Mouse (Mus musculus) CH12.LX (cell line): ENCODE measurements at regions not wholly inside any gene's neighbourhood (a gene's known extent, or its start where the extent isn't known, plus 50 kb on each side); places are given as distances from the start of the nearest gene placed in this dataset.

ENCODE experiments used
- DNase-seq: peaks from one replicate; pipeline ENCODE4 v3.0.0-alpha.2; 2013; ENCODE audit errors: extremely low read depth
- H3K27ac ChIP-seq: 2 replicates; pipeline ENCODE4 v1.5.1; 2012; ENCODE audit warnings: low read depth, mild to moderate bottlenecking, control low read depth, moderate library complexity; ENCODE audit not compliant: insufficient read depth
- H3K27me3 ChIP-seq: replicated peaks from 2 replicates; pipeline ENCODE3; 2012; ENCODE audit warnings: inconsistent platforms
- H3K36me3 ChIP-seq, 2 experiments: replicated peaks in 1 of 2; 2 replicates each; pipeline versions ENCODE3 to v1.6.1; 2012; ENCODE audit warnings: inconsistent platforms in 1 of 2, low read length in 1 of 2, mild to moderate bottlenecking in 1 of 2, mixed read lengths in 1 of 2, moderate library complexity in 1 of 2; ENCODE audit not compliant: control insufficient read depth in 1 of 2, insufficient read depth in 1 of 2
- H3K4me1 ChIP-seq, 2 experiments: 2 replicates each; pipeline ENCODE4 v1.6.1; 2012; ENCODE audit warnings: inconsistent platforms in 1 of 2, moderate library complexity in 1 of 2; ENCODE audit not compliant: insufficient read depth in 2 of 2, control insufficient read depth in 1 of 2
- H3K4me2 ChIP-seq: 2 replicates; pipeline ENCODE4 v1.6.1; 2012; ENCODE audit warnings: low read depth, mild to moderate bottlenecking, control low read depth; ENCODE audit not compliant: poor library complexity, insufficient read depth, severe bottlenecking
- H3K4me3 ChIP-seq, 3 experiments: fragments of 150-350 bp in 1 of 3; sonication (generic) in 1 of 3; replicated peaks in 1 of 3; 2 replicates each; pipeline versions ENCODE3 to v1.5.1; 2011 to 2012; ENCODE audit warnings: low read depth in 2 of 3, low read length in 2 of 3, mild to moderate bottlenecking in 2 of 3, moderate library complexity in 2 of 3, control low read depth in 1 of 3, improper control_type of control experiment in 1 of 3, inconsistent platforms in 1 of 3, mixed read lengths in 1 of 3; ENCODE audit not compliant: poor library complexity in 1 of 3
- H3K79me2 ChIP-seq: replicated peaks from 2 replicates; pipeline ENCODE4 v1.6.1; 2012; ENCODE audit warnings: mild to moderate bottlenecking, moderate library complexity; ENCODE audit not compliant: control insufficient read depth, poor library complexity, insufficient read depth, severe bottlenecking; ENCODE audit errors: extremely low read depth
- H3K9ac ChIP-seq: 2 replicates; pipeline ENCODE4 v1.6.1; 2012; ENCODE audit warnings: low read depth, mild to moderate bottlenecking, control low read depth, moderate library complexity; ENCODE audit not compliant: insufficient read depth
- H3K9me3 ChIP-seq: replicated peaks from 2 replicates; pipeline ENCODE3; 2012; ENCODE audit warnings: low read length, inconsistent platforms, mixed read lengths
- BHLHE40 ChIP-seq: IDR thresholded peaks from 2 replicates; pipeline ENCODE4 v1.6.1; 2011; ENCODE audit warnings: mild to moderate bottlenecking, low read depth, low read length, improper control_type of control experiment
- CHD2 ChIP-seq: IDR thresholded peaks from 2 replicates; pipeline ENCODE4 v1.6.1; 2011; ENCODE audit warnings: low read length, improper control_type of control experiment
- CTCF ChIP-seq, 2 experiments: IDR thresholded peaks in 1 of 2; conservative IDR thresholded peaks in 1 of 2; 2 replicates each; pipeline ENCODE4 v1.5.1; 2011 to 2012; ENCODE audit warnings: low read depth in 2 of 2, low read length in 2 of 2, improper control_type of control experiment in 1 of 2, inconsistent platforms in 1 of 2, mild to moderate bottlenecking in 1 of 2, moderate library complexity in 1 of 2
- EP300 ChIP-seq: IDR thresholded peaks from 2 replicates; pipeline ENCODE4 v1.6.1; 2011; ENCODE audit warnings: low read length, improper control_type of control experiment
- GABPA ChIP-seq: IDR thresholded peaks from 2 replicates; pipeline ENCODE4 v1.6.1; 2012; ENCODE audit warnings: low read depth, low read length, improper control_type of control experiment, inconsistent platforms; ENCODE audit not compliant: insufficient replicate concordance
- HCFC1 ChIP-seq: IDR thresholded peaks from 2 replicates; pipeline ENCODE4 v1.6.1; 2012; ENCODE audit warnings: low read depth, mild to moderate bottlenecking, inconsistent platforms, low read length, improper control_type of control experiment
- JUND ChIP-seq: conservative IDR thresholded peaks from 2 replicates; pipeline ENCODE4 v1.6.1; 2011; ENCODE audit warnings: low read depth, low read length, improper control_type of control experiment
- KAT2A ChIP-seq: IDR thresholded peaks from 2 replicates; pipeline ENCODE4 v1.6.1; 2012; ENCODE audit warnings: low read length, improper control_type of control experiment, inconsistent platforms; ENCODE audit not compliant: insufficient replicate concordance
- MAFK ChIP-seq: IDR thresholded peaks from 2 replicates; pipeline ENCODE4 v1.6.1; 2011; ENCODE audit warnings: low read length, improper control_type of control experiment; ENCODE audit not compliant: insufficient replicate concordance
- MAX ChIP-seq: IDR thresholded peaks from 2 replicates; pipeline ENCODE4 v1.6.1; 2011; ENCODE audit warnings: low read length, improper control_type of control experiment
- MXI1 ChIP-seq: IDR thresholded peaks from 2 replicates; pipeline ENCODE4 v1.6.1; 2011; ENCODE audit warnings: mild to moderate bottlenecking, low read depth, low read length, improper control_type of control experiment
- MYC ChIP-seq: IDR thresholded peaks from 2 replicates; pipeline ENCODE4 v1.6.1; 2011; ENCODE audit warnings: low read depth, mild to moderate bottlenecking, improper control_type of control experiment, low read length
- NELFE ChIP-seq: IDR thresholded peaks from 2 replicates; pipeline ENCODE4 v1.6.1; 2011; ENCODE audit warnings: low read depth, low read length, improper control_type of control experiment
- PAX5 ChIP-seq: IDR thresholded peaks from 2 replicates; pipeline ENCODE4 v1.6.1; 2012; ENCODE audit warnings: low read length, inconsistent platforms, mixed read lengths
- POLR2AphosphoS2 ChIP-seq: IDR thresholded peaks from 2 replicates; pipeline ENCODE4 v1.6.1; 2011; ENCODE audit warnings: low read depth, low read length, improper control_type of control experiment
- SIN3A ChIP-seq: IDR thresholded peaks from 2 replicates; pipeline ENCODE4 v1.6.1; 2012; ENCODE audit warnings: low read length, improper control_type of control experiment, inconsistent platforms
- SMC3 ChIP-seq: IDR thresholded peaks from 2 replicates; pipeline ENCODE4 v1.6.1; 2011; ENCODE audit warnings: low read depth, low read length, improper control_type of control experiment
- TCF12 ChIP-seq: IDR thresholded peaks from 2 replicates; pipeline ENCODE4 v1.6.1; 2014; ENCODE audit warnings: low read depth, mild to moderate bottlenecking, inconsistent platforms, low read length, improper control_type of control experiment
- UBTF ChIP-seq: IDR thresholded peaks from 2 replicates; pipeline ENCODE4 v1.6.1; 2012; ENCODE audit warnings: low read depth, mild to moderate bottlenecking, inconsistent platforms, low read length, improper control_type of control experiment, moderate library complexity
- ZC3H11A ChIP-seq: IDR thresholded peaks from 2 replicates; pipeline ENCODE4 v1.6.1; 2012; ENCODE audit warnings: low read depth, mild to moderate bottlenecking, inconsistent platforms, low read length, improper control_type of control experiment
- ZKSCAN1 ChIP-seq: IDR thresholded peaks from 2 replicates; pipeline ENCODE4 v1.6.1; 2012; ENCODE audit warnings: low read depth, inconsistent platforms, low read length, improper control_type of control experiment, borderline replicate concordance
- ZMIZ1 ChIP-seq: IDR thresholded peaks from 2 replicates; pipeline ENCODE4 v1.6.1; 2012; ENCODE audit warnings: low read depth, mild to moderate bottlenecking, inconsistent platforms, low read length, improper control_type of control experiment
- dilution Hi-C: fragments of 300-500 bp; cut with MboI; formaldehyde crosslinking; loops from 2 replicates; pipeline ENCODE4 v1.14.3; 2020; ENCODE audit warnings: low sequenced_read_pairs; ENCODE audit not compliant: extremely low pct_unique_long_range_greater_than_20kb, extremely low pct_ligation_motif_present
- in situ Hi-C: fragments of 300-500 bp; cut with MboI; formaldehyde crosslinking; loops from 3 replicates; pipeline ENCODE4 v1.14.3; 2019; ENCODE audit warnings: low sequenced_read_pairs, low pct_ligation_motif_present, low pct_unique_long_range_greater_than_20kb, mixed read lengths

GRCm38 (mm10) chr1:47051109-47051508 lies 158.5 kb upstream of the Slc39a10 start:
- DNase-seq: no peak
- Histone ChIP-seq H3K4me1 (no peaks in the 10 kb centered on the region), H3K27ac (no peak overlapping the region), H3K4me3 (no peak overlapping the region), H3K36me3 (no peaks in the 10 kb centered on the region), H3K27me3 (no peaks in the 10 kb centered on the region), H3K9me3 (no peaks in the 10 kb centered on the region), H3K9ac (no peak overlapping the region), H3K4me2 (no peak overlapping the region), H3K79me2 (no peaks in the 10 kb centered on the region)
- TF ChIP-seq KAT2A (no peak), MYC (no peak), ZC3H11A (no peak), POLR2AphosphoS2 (no peak), CTCF (conservative IDR thresholded peaks at IDR 0.05 in 1 of 2, IDR thresholded peaks at IDR 0.05 in 1 of 2; ENCODE audit: low read depth in 2 of 2, low read length in 2 of 2) (no peak), MXI1 (no peak), ZMIZ1 (no peak), CHD2 (no peak), MAX (no peak), BHLHE40 (no peak), SMC3 (no peak), MAFK (no peak), EP300 (no peak), HCFC1 (no peak), TCF12 (no peak), ZKSCAN1 (no peak), PAX5 (no peak)
- in situ Hi-C loops: no loop called here
- dilution Hi-C loops: no loop called here

- Histone ChIP-seq H3K4me3 (no peak overlapping the region), H3K4me1 (no peaks in the 10 kb centered on the region), H3K27ac (no peak overlapping the region), H3K27me3 (no peaks in the 10 kb centered on the region), H3K9me3 (no peaks in the 10 kb centered on the region), H3K36me3 (no peaks in the 10 kb centered on the region), H3K4me2 (no peak overlapping the region), H3K9ac (no peak overlapping the region), H3K79me2 (no peaks in the 10 kb centered on the region)
- no peak for TF ChIP-seq UBTF
- no peak for TF ChIP-seq JUND
- TF ChIP-seq MAFK: no peak
- no peak for TF ChIP-seq GABPA
- no peak for TF ChIP-seq MYC
- no peak for TF ChIP-seq NELFE
- no peak for TF ChIP-seq SIN3A
- in situ Hi-C loops: no loop called here
- no peak for DNase-seq
- dilution Hi-C loops: no loop called here
Observed at GRCm38 (mm10) chr1:47050492-47050891, 157.8 kb upstream of the Slc39a10 start.
